Mouse (Mus musculus) frontal cortex, postnatal 36 days (tissue): ENCODE measurements around the gene Fv1.
A peak's percentile ranks its signal among the peaks of the same experiment; 100 is the strongest.

Source experiments
- DNase-seq, 2 experiments: peaks; one replicate each; pipeline ENCODE4 v3.0.0; 2022; ENCODE audit warnings: low spot score in 2 of 2

The Fv1 gene

DNA sequence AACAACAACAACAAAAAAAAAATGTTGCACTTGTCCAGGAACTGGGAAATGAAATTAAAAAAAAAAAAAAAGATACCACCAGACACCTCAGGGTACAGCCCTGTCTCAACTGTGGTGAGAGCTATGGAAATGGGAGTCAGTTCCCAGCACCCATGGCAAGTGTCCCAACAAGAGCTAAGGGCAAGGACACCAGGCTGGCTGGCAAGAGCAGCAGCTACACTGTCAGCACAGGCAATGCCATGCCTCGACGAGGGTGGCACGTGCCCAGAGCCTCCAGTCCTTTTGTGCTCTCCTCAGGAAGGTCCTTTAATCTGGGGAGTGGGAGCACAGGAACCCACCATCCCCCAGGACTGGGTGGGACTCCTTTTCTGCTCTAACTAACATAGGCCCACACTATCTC lies 15.4 kb downstream of the Fv1 start:
- no peak for DNase-seq

DNA sequence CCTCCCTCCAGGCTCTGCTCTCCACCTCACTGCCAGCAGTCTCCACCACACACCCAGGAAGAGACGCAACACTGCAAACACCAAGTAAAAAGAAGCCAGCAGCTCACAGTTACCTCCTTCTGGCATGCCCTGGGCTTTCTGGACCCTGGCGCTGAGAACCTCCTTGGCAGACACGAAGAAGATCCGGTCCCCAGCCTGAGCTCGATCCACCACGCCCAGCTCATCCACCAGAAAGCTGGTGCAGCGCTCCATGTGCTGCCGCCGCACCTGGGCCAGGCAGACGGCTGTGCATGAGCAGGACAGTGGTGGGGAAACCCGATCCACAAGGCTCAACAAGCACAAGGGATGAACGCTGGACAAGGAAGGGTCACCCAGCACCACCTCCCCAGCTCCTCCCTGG lies 17.4 kb downstream of the Fv1 start:
- no peak for DNase-seq

DNA sequence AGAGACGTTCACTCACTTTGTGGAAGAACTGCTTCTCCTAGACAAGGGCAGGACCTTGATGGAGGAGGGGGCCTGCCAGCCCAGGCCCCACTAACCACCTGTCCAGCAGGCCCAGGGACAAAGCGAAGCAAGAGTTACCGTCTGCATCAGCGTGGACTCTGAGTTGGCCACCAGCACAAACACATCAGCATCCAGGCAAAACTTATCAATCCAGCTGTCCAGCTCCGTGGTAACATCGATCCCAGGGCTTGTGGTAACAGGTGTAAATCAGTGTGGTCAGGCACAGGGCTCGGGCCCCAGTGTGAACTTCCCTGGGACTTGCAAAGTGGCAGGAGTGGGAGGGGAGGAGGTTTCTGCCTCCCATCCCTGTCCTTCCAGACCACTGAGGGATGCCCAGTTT lies 18.5 kb downstream of the Fv1 start:
- DNase-seq: no peak

DNA sequence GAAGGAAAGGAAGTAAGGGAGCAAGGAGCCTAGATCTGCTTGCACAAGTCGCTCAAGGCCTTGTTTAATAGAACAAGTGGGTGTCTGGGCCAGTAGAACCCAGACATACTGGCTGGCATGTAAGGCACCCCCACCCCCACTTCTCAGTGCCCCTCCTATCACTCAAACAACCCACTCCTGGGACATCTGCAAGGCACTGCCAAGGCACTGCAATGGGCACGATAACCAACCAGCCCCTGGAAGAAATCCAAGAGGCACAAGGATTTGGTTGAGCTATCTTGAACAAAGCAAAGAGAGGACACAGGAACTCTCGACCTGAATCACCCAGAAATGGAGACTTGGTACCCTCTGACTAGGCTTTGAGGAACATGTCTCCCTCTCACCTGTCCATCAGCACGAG lies 19.5 kb downstream of the Fv1 start:
- no peak for DNase-seq

DNA sequence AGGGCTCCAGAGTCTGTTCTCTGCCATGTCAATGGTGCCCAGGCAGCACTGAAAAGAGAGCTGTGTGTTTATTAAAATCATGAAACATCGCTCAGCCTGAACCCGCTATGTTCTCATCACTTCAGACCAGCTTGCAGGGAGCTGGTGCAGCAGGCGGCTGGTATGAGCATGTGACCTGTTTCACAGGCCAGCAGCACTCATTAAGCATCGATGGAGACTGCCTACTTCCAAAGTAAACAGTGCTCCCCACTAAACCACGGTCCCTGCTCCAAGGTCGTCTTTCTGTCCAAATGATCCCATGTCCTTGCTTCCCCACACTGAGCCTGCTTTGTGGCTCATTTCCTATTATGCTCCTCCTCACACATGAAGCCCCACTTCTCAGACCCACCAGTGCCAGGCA lies 21.6 kb downstream of the Fv1 start:
- no peak for DNase-seq

DNA sequence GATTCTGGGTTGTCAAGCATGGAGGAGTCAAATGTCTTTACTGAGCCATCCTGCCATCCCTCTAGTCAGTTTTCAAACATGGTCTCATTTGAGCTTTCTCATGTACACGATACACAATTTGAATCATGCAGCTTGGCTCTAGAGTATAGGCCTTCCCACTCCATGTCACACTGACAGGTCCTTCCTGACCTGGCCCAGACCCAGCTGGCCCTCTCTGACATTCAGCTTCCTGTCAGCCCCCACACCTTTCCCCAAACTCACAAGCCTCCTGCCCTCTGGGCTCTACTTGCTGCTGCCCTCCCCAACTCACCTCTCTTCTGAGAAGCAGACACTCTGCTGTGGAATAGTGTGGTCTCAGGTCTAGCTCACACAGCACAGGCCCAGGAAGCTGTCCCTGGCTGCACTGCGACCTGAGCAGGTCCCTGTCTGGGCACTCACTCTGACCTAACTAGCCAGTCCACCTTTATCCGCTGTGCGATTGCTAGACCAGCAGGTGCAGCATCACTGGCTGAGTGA lies 27.1 kb downstream of the Fv1 start:
- DNase-seq: no peak

DNA sequence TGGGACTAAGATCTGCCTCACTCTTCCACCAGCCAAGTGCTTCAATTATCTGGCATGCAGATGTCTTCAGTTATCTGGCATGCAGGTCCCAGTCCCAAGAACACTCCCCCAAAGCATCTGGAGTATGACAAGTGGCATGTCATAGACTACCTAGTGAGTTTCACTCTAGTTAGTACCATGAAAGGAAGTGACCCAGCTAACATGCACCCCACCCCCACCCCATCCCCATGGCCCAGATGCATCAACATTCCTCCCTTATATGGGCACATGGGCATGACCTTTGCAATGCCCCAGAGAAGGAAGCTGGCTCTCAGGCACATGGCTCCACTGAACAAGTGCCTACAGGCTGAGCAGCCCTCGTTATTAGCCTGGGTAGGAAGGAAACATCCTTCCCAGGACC lies 27.6 kb downstream of the Fv1 start:
- DNase-seq: no peak

DNA sequence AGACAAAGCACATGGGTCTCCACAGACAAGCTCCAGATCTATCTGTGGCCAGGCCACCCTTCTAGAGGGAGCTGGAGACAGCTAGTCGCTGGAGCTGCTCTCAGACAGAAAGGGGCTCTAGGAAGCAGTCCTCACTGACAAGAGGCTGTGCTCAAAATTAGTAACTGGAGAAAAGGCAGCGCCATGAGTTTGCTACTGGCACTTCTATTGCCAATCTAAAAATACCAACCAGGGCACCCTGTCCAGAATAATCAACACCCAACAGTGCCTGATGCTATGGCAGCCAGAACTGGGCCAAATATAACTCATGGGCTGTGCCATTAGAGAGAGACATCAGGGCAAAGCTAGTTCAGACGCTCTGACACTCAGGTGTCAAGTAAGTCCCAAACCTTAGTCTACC lies 28.6 kb downstream of the Fv1 start:
- peak in 1 of 2 experiments; percentile 55 for DNase-seq

DNA sequence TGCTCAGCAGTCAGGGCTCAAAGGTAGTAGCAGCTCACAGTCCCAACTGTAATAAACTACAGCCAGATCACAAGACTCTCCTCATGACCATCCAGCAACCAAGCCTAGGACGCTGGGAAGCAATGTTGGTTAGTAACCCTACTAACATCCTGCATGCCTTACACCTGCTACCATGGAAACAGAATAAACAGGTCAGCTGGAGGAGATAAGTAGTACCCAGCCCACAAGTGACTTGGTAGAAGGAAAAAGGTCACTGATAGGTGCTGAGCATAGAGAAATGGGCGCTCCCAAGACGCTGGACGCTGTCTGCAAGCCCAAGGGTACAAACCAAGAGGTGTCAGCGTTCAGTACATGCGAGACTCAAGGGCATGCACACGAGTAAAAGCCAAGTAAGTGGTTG lies 31.7 kb downstream of the Fv1 start:
- no peak for DNase-seq

DNA sequence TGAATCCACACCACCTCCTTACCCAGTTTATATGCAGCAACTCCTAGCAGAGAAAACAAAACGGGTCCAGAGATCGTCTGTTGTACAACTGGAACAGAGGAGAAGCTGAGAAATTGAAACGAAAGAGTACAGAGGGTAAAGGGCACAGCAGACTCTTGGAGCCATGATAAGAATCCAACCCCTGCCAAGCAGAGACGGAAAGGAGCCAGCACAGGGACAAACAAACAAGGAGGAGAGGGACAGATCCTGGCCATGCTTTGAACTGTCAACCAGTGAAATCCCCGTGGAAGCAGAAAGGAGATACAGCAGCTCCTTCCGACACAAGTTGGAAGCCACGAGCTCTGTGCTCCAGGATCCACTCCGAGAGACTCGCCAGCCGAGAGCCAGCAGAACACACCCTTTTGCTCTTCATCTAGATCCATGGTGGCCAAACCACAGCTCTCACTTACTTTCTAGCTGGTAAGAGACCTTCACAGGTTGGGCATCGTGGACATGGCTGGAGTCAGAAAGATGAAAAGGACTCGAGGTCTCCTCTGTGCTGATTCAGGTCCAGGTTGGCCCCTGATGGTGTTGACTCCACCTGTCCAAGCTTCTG lies 34.2 kb downstream of the Fv1 start:
- DNase-seq: no peak

DNA sequence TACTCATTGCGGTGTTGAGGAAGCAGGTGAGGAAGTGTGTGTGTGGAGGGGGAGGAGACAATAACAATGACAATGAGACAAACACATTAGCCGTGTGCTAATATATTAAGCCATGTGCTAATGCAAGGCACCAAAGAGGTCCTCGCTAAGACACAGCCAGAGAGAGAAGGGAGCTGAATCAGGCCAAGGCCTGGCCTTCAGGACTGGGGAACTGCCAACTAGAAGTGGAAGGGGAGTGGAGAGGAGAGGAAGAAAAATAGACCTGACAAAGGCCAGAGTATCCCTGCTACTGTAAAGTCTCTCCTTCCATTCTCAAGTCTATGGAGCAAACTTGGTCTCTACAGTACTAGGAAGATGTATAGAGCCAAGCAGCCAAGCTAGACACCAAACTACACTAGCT lies 34.8 kb downstream of the Fv1 start:
- DNase-seq: no peak

DNA sequence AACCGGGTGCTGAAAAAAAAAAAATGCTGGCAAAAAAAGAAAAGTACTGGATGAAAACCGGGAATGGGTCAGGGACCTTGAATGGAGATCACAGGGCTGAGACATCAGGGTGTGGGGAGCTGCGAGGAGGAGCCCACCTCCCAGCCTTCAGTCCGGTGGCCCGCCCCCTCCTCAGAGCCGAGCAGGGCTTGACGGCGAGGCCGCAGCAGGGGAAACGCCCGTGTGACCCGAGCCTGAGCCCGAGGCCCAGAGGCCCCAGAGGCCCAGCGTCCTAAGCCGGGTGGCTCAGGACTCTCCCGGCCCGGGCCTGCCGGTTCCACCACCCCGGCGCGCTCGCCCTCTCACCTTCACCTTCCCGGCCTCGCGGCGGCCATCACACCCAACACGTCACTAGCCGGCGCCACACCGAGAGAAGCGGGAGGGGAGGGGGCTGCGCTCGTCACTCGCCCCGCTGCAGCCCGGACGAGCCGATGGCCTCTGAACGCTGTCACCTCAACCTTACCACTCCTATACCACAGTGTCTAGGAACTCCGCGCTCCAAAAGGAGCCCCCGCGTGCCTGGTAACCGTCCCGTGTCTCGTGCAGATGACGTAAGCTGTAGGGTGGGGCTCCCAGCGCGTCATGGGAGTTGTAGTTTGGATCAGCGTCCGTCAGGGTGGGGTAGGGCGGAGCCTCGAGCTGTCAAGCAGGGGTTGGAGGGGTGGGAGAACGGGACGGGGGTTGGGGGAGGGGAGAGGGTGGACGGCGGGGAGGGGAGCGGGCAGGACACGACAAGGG lies 35.7 kb downstream of the Fv1 start, which contains the start of gene Mfn2:
Mfn2 (minus strand) TSS at position 392 of the 777 bp plus-strand sequence.
- peak; percentile 92 to 93 for DNase-seq

DNA sequence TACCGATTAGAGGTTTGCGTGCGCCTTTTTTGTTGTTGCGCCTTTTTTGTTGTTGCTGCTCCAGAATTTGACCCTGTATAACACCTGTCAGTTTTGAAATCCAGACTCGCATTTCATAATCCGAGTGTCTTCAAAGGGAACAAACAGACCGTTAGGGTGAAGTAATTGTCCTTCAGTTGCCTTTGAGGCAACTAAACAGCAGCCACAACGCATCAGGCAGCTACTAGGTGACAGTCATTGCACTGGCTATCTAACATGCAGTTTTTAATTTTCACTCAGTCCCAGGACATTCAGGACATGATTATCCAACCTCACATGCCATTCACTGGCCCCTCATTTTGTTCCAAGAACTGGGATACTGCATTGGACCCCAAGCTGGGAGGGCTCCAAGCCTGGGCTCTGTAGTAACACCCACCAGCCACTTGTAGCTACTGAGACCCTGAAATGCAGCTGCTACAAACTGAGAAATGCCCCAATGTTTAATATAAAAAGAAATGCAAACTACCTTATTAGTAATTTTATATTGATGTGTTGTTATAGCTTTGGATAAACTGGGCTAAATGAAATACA lies 36.4 kb downstream of the Fv1 start:
- no peak for DNase-seq

DNA sequence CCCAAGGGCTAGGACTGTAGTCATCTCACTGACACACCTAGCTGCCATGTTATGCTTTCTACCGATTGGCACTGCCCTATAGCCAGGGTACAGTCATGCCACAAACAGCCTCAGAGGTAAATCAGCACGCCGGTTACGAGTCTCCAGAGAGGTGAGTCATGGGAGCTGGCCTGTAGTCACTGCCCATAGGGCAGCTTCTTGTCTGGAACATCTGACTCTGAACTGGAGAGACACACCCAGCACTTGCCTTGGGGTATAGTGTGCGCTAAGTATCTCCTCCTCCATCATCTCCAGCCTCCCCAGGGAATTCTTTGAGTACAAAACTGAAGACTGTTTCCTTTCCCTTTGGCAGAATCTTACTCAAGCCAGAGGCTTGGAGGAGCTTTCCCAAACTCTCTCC lies 37.5 kb downstream of the Fv1 start:
- DNase-seq: no peak

DNA sequence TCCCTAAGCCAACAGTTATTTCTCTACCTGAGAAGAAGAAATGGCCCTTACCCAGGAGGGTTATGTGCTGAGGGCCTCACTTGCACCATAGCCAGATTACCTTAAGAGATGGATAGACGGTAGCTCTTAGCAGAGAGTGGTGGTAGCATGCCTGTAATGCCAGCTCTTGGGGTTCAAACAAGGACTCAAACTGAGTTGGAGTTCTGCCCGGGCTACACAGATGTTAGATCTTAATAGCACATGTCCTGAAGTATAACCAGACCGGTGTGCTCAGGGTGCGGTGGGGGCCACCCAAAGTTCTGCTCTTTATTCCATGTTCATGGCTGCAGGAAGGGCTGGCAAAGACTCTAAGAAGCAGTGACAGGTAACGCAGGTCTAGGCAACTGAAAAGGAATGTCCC lies 40.7 kb downstream of the Fv1 start:
- no peak for DNase-seq

DNA sequence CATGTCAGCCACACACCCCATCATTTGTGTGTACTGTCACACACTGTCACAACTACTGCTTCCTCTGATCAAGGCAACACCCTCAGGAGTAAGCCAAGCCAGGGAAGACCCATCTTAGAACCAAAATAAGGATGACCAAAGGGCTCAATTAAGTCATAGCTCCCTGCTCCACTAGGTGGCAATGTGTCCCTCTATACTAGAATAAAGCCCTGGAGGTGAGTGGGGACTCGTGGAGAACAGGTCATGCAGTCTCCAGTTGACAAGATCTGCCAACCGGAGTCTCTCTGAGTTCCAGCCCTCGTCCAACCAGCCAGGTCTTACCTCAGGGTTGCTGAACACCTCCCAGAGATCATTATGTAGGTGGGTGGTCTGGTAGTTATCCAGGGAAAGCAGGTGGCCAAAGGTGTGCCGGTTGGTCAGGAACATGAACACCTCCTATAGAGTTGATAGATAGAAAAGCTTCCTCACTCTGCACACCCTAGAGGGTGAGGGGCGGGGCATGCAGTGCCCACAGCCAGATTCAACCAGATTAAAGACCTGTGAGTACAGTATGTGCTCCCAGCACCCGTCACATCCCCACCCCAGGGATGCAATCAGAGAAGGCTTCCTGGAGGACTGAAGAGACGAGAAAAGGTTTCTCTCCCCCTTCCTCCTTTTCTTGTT lies 49.8 kb downstream of the Fv1 start:
- peak in 1 of 2 experiments; percentile 40 for DNase-seq
